Mouse (Mus musculus) layer of hippocampus, adult 9-11 months (tissue): Measurements from ENCODE around the gene Neurog1.
A peak's percentile ranks its signal among the peaks of the same experiment; 100 is the strongest.

Source experiments
- DNase-seq: peaks from one replicate; pipeline ENCODE4 v3.0.0; 2022

Neurog1 gene

DNA sequence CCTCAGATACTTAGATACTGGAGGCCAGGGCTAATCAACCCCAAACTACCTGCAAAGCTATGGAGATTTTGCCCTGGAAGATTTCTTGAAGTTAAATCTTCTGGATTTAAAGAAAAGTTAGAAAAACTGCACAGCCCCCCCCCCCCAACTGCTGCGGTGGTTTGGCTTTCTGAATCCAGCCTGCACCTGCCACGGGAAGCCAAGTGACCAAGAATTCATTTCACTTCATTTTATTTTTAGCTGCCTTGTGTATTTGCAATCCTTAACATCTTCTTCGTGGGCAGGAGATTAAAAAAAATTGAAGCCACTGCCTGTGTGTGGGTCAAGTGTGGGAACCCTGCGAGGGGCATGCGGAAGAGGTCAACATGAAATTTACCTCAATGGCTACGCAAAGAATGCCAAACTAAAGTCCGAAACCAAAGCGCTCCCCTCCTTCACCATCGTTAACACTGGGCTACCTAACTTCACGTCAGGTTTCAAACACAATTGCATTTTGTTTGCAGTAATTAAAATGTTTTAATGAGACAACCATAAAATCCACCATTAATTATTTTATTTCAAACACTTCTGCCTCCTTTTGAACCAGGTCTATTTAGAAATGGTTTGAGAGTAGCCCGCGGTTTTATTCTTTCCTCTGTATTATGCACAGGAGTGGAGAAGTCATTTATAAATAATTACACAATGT is 5.6 kb upstream of the Neurog1 start:
- DNase-seq: no peak

DNA sequence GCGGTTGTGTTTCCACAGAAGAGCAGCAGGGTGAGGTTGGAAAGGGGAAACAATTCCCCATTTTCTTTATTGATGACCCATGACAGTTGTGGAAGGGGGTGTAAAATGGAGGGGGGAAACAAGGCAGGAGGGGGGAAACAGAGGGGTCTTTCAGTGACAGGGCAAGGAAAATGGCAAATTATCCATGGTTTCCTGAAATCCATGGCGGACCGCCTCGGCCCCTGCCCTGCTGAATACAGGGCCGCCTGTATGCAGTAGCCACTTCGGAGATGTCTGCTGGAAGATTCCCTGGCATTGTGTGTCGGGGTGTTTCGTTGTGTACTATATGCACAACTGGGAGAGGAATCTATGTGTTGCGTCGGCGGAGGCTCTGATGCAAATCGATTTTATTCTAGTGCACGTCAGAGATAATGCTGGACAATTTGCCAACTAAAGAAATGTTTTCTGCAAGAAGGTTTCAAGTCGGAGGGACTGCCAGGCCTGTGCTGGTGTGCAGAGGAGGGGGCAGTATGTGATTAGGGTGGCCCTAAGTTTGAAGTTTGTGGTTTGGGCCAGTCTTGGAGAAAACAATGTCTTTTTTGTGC is 4.8 kb upstream of the Neurog1 start:
- DNase-seq: no peak

DNA sequence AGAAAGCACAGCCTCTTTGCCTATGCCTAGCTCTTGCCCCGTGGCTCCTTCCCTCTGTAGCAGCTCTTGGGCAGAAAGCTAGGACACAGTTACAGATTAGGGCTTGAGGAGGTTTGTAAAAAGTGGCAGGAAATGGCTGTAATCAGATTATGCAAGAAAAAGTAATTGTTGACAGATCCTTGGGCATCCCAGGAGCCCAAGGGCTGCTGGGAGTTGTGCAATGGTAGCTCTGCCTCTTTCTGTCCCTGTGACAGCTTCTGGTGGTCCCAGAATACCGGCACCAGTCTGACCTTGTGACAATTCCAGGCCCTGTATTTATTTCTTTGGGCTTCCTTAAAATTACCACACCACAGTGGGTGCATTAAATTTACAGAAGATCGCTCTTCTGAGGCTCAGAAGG is 1.4 kb upstream of the Neurog1 start:
- no peak for DNase-seq

DNA sequence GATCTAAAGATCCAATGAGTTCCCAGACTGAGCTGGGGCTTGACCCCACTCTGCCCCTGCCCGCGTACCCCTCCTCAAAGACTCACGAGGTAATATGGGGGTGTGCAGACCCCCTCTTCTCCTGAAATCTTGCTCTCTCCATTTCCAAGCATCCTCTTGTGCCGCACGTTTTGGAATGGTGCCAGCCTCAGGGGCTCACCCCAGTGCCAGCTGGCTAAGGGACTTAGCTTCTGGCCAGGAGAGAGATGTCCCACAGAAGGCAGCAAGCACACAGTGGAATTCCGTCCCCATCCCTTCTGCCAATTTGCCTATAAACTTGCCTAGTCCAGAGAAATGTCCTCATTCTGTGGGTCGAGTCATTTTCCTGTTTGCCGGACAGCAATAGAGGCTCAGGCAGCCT is 820 bp upstream of the Neurog1 start:
- no peak for DNase-seq

DNA sequence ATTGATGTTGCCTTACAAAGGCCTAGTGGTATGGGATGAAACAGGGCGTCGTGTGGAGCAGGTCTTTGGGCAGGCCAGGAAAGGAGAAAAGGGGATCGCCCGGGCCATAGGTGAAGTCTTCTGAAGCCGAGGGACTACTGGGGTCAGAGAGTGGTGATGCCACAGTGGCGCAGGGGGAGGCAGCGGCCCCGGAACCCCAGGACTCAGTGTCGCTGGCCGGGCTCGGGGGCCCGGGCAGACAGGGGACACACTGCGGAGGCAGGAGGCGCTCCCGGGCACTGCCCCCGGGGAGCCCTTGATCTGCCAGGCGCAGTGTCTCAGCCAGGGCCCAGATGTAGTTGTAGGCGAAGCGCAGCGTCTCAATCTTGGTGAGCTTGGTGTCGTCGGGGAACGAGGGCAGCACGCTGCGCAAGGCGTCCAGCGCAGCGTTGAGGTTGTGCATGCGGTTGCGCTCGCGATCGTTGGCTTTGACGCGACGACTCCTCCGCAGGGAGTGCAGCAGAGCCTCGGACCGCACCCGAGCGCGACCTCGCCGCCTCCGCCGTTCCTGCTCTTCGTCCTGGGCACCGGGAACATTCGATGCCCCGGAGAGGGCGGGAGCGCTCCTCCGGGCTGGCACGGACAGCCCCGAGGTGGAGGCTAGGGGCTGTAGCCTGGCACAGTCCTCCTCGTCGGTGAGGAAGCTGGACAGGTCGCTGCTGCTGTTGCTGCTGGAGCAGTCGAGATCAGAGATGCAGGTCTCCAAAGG is 613 bp downstream of the Neurog1 start:
- no peak for DNase-seq

DNA sequence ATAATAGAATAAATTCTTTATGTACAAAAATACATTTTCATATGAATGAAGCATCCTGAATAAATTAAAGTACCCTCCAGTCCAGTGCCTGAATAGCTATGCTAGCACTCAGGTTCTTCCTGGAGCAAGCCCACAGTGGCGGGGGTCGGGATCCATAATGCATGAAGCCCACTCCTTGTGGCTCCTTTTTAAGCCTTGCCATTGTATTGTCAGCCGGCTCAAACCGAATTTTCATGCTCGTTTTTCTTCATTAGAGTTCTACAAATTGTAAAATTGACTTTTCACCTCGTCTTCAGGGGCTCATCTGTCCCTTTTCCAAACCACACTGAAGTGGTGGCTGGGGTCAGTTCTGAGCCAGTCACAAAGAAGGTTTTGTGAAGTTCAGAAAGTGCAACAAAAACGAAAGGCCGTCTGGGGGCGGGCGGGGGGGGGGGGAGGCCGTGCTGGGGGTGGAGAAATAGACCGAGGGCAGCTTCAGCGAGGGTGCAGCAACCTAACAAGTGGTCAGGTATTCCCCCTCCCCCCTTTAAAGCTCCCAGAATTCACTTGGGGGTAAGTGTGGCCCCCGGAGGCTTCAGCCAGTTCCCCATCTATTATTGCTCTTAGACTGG is 1.3 kb downstream of the Neurog1 start:
- DNase-seq: no peak

DNA sequence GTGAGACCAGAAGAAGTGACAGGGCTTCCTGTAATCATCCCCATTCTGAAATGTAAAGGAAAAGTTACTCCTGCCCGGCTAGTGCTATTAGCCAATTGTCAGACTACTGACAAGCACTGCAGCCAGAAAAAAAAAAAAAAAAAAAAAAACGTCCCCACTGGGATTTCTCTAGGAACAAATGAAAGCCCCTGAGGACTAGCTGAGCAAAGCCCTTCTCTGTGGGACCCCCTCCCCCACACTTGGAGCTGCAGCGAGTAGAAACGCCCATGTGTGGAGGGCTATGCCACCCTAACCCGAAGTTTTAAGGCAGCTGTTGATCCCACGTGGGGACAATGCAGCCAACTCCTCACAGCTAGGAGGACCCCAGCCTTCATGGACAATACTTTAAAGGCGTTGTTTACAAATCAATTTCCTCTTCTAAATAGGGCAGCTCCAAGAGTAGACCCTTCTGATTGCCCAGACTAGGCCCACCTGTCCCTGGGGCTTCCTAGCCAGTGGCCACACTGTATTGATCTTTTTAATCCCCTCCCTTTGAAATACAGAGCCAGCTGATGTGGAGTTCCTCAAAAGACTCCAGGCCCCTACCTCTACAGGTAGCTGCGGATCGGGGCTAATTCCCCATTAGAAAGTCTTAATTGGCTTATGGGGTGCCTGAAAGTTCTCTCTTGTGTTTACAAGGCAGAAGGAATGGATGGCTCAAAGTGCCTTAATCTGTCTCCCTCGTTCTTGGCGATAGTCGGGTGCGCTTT is 2.2 kb downstream of the Neurog1 start:
- DNase-seq: no peak

DNA sequence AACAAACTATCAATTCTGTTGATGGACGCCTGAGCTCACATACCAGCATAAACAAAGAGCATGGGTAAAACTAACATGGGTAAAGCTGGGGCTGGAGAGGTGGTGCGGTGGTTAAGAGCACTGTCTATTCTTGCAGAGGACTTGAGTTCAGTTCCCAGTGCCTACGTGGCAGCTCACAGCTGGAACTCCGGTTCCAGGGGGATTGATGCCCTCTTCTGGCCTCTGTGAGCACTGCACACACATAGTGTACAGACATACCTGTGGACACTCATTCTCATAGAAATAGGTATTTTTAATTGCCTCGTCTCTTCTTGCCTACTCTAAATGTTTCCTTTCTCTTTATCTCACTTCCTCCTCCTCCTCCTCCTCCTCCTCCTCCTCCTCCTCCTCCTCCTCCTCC is 8.9 kb downstream of the Neurog1 start:
- no peak for DNase-seq

DNA sequence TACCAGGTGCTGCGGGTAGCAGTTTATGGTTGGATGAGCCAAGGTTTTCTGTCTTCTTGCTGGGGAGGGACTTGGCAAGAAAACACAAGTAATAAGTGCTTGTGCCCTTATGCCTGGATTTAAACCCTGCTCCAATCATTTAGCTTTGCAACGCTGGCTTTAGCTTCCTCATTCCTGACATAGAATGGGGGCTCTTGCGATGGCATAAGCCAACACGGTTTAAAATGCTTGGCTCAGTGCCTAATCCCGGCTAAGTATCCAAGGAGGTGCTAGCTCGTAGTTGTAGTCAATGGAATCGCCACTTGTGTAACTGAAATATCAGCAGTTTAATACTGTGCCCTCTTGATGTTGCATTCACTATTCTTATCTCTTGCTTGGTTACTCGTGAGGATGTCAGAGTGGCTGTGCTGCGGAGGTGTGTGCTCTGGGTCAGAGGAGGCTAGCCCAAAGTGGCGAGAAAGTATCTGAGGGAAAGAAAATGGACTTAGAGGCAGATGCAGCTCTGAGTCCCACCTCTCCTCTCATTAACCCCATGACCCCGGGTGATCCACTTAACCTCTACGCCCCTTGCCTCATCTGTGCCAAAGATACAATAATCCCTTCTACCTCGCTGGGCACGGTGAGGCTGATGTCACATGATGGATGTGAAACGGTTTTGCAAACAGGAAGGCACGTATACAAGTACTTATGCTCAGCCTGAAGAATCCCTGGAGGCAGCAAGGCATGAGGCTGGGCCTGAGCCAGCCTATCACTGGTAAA is 11.8 kb downstream of the Neurog1 start:
- no peak for DNase-seq

DNA sequence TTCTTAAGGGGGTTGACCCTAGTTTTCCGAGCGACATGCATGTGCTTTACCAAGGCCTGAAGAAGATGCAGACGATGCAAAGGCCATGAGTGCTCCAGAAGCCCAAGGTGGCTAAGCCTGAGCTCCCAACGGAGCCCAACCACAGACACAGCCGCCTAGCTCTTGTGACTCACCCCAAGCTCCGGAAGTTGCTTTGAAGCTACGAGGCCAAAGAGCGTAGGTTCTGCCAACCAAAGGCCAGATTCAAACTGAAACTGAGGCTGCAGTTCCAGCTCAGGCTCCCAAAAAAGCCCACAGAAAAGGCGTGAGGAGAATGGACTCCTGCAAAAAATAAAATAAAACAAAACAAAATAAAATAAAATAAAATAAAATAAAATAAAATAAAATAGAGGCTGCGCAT is 14.1 kb downstream of the Neurog1 start:
- no peak for DNase-seq

DNA sequence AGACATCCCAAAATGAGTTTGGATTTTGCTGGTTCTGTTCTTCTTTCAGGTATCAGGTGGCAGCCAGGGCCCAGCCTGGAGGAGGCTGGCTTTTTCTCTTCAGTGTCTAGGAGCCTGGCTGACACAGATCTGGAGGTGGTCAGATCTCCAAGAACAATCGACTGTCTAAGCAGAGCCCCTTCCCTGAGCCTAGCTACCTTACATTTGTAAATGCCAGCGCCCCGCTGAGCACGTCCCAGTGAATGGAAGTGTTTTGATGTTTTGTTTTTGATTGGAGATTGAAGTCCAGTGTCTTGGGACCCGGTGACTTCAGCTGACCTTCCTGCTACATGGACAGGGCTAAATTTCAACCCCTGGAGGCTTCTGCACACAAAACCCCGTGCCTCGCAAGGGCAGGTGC is 15.8 kb downstream of the Neurog1 start:
- DNase-seq: no peak

DNA sequence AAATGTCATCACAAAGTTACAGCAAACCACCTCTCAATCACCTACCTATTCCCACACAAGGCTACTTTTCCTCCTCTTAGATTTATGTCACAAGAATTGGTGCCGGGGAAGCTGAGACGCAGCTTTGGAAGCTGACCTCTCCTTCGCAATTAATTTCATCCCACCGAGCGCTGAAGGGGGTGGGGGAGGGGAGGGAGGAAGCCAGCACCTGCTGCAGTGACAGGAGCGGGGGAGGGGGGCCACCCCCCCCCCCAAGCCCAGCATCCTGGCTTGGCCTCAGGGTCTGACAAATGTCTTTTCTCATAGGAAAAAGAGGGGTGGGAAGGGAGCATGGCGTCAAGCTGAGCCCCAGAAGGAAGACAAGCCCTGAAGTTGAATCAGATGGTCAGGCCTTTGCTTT is 23.2 kb downstream of the Neurog1 start:
- no peak for DNase-seq

DNA sequence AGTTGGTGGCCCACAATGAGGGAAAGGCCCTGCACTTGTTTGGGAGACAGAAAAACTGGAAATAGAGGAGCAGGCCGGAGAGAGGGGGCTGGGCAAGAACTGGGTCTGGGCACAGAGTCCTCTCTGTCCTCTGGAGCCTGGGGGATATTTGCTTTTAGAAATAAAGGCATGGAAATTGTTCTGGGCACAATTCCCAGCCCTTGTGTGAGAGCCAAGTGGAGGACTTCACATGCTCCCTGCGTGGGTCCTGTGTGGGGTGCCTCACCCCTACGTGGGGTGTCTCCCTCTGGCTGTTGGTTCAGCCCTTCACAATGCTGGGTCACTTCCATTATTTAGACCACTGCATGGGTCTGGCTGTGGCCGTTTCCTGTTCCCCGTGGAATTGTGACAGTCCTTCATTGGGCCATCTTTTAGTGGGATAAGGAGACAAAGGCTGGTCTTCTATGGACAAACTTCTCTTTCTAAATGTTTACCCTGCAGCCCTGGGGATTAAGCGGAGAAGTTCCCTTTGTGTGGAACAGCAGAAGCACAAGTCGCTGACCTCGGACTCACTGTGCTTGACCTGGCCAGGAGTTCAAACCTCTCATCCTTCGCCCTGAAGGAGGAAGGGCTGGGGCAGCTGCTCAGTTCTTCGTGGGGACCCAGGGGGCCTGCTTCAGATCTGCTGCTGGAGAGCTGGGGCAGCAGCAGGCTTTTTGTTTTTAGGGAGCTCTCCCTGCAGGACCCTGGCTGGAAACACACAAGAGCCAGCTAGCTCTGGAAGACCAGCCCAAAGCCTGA is 25.6 kb downstream of the Neurog1 start:
- DNase-seq: peak; percentile 59

DNA sequence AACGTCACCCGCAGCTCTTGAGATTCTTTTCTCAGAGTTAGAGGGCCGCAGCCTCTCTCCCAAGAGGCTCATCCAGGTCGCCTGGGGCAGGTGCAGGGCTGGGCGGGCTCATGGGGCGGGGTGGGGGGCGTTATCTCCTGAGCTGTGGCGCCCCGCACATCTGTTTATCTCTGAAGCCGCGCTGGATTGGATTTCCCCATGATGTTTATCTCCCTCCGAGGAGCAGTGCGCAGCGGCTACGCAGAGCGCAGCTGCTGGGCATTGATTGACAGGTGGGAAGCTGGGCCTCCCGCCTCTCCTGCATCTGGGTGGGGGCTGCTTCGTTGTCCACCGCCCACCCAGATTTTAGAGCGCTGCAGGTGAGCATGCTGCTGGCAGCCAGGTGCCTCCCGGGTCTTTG is 28.3 kb downstream of the Neurog1 start:
- no peak for DNase-seq

DNA sequence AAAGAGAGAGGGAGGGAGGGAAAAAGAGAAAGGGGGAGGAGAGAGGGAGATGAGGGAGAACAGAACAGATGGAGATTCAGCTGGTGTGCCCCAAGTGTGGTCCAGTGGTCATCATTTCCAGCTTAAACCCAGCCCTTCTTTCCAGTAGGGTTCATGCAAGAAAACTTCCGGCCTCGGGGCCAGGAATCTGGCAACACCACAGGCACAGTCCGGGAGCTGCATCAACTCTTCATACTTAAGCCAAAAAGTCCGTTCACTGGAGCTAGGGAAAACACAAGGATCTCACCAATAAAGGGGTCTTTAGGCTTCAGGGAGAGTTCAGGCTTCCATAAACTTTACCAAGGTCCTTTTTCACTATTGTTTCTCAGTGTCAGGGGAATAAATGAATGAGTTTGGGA is 29.1 kb downstream of the Neurog1 start:
- DNase-seq: no peak

DNA sequence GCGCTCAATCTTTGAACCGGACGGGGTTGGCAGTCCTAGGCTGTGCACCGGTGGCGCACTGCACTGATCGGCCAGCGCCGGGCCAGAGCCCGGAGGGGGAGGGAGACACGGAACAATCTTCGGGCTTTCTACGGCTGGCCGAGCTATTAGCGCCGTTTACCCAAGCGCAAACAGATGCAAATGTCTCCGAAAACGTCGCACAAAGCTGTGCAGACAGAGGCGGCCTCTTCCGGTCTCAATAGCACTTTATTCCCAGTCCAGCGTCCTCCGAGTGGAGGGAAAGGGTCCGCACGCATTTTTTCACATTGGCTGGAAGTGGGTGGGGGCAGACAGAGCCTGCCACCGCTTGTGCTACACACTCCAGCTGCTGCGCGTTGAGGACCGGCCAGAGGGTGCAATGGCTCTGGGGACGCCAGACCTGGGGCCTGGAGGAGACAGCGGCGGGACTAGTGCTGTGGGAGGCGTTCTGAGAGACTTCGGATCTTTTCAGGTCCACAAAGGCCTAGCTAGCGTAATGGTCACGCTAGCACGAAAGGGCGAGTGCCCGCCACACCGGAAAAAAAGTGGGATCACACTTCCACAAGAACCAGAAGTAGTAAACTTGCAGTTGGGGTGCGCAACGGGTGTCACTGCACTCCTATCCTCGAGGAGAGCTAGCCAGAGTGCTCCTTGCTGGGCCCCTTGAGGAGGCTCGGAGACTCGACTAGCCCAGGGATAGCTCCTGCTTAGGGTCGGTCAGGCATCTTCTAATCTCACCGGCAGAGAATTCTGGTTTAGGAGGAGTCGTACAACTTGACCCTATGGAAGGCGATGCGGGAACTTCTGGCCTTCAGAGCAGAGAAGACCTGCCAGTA is 29.7 kb downstream of the Neurog1 start:
- DNase-seq: peak; percentile 35

DNA sequence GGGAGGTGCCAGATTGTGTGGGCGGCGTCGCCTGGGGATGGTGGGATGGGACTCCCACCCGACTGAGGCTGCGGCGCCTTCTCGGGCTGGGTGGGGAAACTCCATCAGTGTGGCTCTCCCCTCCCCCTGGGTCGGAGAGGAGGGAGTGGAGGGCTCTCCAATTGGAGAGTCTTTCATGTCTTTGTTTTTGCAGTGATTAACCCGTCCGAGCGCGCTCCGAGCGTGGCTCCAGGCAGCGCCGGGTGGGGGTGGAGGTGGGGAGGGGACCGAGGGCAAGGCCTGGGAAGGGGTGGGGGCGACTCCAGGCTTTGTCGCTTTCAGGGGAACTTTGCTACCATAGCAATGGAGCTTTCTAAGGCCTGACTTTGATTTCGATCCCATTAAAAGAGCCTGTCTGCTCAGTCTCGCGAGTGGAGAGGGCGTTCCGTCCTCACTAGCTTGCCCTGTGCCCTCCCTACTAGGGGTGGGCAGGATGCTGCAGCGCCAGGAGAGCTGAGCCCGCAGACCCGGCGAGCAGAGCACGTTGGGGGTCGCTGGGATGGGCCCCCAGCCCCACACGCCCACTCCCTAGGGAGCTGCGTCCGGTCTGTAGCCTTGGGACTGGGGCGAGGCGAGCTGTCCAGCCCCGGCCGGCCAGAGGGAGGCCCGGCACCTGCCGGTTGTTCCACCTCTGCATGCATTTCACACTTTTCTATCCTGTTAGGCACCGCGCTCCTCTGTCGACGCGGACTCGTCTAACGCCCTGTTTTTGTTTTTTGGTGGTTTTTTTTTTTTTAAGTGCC is 30.6 kb downstream of the Neurog1 start:
- DNase-seq: peak; percentile 23

DNA sequence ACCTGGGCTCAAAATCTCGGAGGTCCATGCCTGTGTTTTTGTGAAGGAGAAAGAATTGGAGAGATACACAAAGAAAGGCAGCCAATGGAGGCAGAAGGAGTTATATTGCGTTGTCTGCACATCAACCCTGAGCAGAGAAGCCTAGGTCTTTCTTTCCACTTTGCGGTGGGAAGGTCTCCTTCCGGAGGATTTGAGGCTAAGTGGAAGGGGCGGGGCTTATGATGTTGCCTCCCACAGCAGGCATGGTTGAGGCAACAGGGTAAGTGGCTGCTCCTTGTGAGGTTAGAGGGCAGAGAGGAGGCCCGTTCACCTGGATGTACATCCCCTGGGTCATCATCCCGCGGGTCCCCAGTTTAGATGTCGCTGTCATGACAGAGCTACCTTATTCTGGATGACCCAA is 32.7 kb downstream of the Neurog1 start:
- no peak for DNase-seq

DNA sequence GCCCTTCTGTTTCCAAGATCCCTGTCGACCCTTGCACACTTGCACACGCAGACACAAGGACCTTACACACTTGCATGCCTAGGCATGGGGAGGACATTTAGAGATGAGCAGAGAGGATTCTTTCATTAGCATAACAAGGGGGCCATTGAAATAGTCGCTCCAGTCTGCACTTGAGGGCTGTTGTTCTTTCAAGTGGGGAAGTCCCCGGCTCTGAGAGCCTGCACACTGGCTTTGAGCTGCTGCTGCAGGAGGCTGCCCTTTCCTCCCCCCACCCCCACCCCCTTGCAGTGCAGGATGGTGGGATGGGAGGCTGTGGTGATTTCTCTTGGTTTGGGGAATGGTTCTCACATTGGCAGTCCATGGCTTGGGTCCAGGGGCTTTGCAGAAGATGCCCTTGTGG is 35.9 kb downstream of the Neurog1 start:
- DNase-seq: no peak

DNA sequence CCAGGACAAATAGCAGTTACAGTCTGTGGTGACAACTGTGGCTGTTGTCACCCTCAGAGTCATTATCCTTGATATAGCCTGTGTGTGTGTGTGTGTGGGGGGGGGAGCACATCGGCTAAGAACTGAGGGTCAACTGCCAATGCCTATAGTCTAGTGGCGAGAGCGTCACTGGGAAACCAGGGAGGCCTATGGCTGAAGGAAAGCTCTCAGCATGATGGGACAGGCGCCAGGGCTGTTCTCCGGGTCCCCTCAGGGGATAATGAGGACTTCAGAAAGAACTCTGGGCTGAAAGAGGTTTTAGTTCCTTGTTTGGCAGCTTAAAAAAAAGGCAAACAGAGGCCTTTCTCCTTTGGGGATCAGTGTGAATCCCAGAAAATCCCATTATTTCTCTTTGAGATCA is 37.3 kb downstream of the Neurog1 start:
- no peak for DNase-seq
